Mouse (Mus musculus) mouse embryonic stem cell (cell line): ENCODE data around the gene Hmx3.

Experiments
- in situ Hi-C, 2 experiments: fragments of 300-500 bp; cut with MboI; formaldehyde crosslinking; loops; 1 replicate in 1 of 2; 3 replicates in 1 of 2; pipeline ENCODE4 v1.14.3; 2019 to 2020; ENCODE audit warnings: low sequenced_read_pairs in 2 of 2, low pct_unique_long_range_greater_than_20kb in 1 of 2, mixed read lengths in 1 of 2; ENCODE audit not compliant: unreplicated experiment in 1 of 2

Gene Hmx3

GRCm38 (mm10) chr7:131542115-131542871 is at the start of gene Hmx3:
Gene Hmx3 (plus strand): TSS chr7:131542867.
- in situ Hi-C loops = no loop called here

GRCm38 (mm10) chr7:131503739-131504138 is 38.9 kb upstream of the Hmx3 start:
- in situ Hi-C loops = no loop called here

- in situ Hi-C loops = loop anchor here in 1 of 2 experiments (10.0 kb wide), 1 partner anchor 345 kb away; no protein-coding TSS in a partner anchor
Measured at GRCm38 (mm10) chr7:131539979-131540378, 2.7 kb upstream of the Hmx3 start.

- in situ Hi-C loops = no loop called here
Measured at GRCm38 (mm10) chr7:131541184-131542114, 1.2 kb upstream of the Hmx3 start.

- in situ Hi-C loops = no loop called here
Measured at GRCm38 (mm10) chr7:131542872-131543622, 380 bp downstream of the Hmx3 start.

GRCm38 (mm10) chr7:131543623-131544481 is 1.2 kb downstream of the Hmx3 start:
- in situ Hi-C loops = no loop called here

GRCm38 (mm10) chr7:131544871-131545270 is 2.2 kb downstream of the Hmx3 start:
- in situ Hi-C loops = no loop called here

GRCm38 (mm10) chr7:131545701-131546385 is 3.2 kb downstream of the Hmx3 start:
- in situ Hi-C loops = no loop called here

GRCm38 (mm10) chr7:131546423-131546822 is 3.8 kb downstream of the Hmx3 start:
- in situ Hi-C loops = no loop called here

GRCm38 (mm10) chr7:131547481-131547880 is 4.8 kb downstream of the Hmx3 start:
- in situ Hi-C loops = no loop called here

GRCm38 (mm10) chr7:131548473-131548872 is 5.8 kb downstream of the Hmx3 start, which contains the start of gene Hmx2:
Gene Hmx2 (plus strand): TSS chr7:131548773.
- in situ Hi-C loops = no loop called here

GRCm38 (mm10) chr7:131551471-131551870 is 8.8 kb downstream of the Hmx3 start:
- in situ Hi-C loops = loop anchor here in 1 of 2 experiments (10.0 kb wide), 1 partner anchor 1053 kb away; no protein-coding TSS in a partner anchor

- in situ Hi-C loops = loop anchor here in 1 of 2 experiments (10.0 kb wide), 1 partner anchor 1053 kb away; no protein-coding TSS in a partner anchor
Measured at GRCm38 (mm10) chr7:131551931-131552741, 9.5 kb downstream of the Hmx3 start.

- in situ Hi-C loops = loop anchor here in 1 of 2 experiments (10.0 kb wide), 1 partner anchor 1052 kb away; no protein-coding TSS in a partner anchor
Measured at GRCm38 (mm10) chr7:131552781-131553180, 10.1 kb downstream of the Hmx3 start.

- in situ Hi-C loops = loop anchor here in 1 of 2 experiments (10.0 kb wide), 1 partner anchor 1051 kb away; no protein-coding TSS in a partner anchor
Measured at GRCm38 (mm10) chr7:131553771-131554175, 11.1 kb downstream of the Hmx3 start.
